In the genomic region with DNA sequence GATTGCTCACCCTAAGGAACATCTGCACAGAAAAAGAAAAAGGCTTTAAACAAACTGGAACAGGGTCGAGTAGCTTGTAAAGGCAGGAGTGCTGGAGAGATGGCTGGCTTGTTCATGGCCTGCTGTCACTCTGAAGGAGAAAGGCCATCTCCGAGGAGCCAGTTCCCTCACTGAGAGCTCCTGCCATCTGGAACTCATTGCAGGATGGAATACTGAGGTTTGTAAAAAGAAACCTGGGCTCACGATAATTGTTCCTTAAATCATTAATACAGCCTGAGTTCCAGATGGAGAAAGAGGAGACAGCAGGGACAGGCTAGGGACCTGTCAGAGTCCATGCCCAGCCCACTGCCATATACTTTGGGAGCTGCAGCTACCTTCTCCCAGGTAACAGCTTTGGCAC, we compare ENCODE assay signal across 18 mouse cellular contexts.
"Had no signal": no experiment of that assay in that cellular context is flagged by ENCODE, and none has a peak within 500 bp of the region (broad histone marks: within the 10 kb centered on the region; RNA-seq: fewer than 3 reads in every experiment).

No protein-coding gene starts in this region.

- H3K27me3 ChIP-seq: liver, embryonic 12.5 days; lung, embryonic 15.5 days; neural tube, embryonic 15.5 days had no signal

- H3K27ac ChIP-seq: kidney, postnatal 0 days; layer of hippocampus, adult 2 months; liver, embryonic 12.5 days; lung, embryonic 15.5 days; macrophage; midbrain, embryonic 13.5 days; neural tube, embryonic 15.5 days; stomach, postnatal 0 days had no signal

- H3K9ac ChIP-seq: liver, embryonic 12.5 days; lung, embryonic 15.5 days; midbrain, embryonic 13.5 days; neural tube, embryonic 15.5 days had no signal

- DNase-seq: kidney, adult 11 months; kidney, adult 9 months; kidney, postnatal 4 days; left cerebral cortex, postnatal 4 days; lung, postnatal 14 days; right cerebral cortex, adult 18-20 months; right cerebral cortex, postnatal 25 days; thymus, postnatal 25 days had no signal

- H3K4me3 ChIP-seq: layer of hippocampus, adult 2 months; liver, embryonic 12.5 days; lung, embryonic 15.5 days; megakaryocyte, embryonic 14.5 days; midbrain, embryonic 13.5 days; myocyte; neural tube, embryonic 15.5 days had no signal

- ATAC-seq: liver, embryonic 12.5 days; midbrain, embryonic 13.5 days had no signal

- H3K4me1 ChIP-seq: liver, embryonic 12.5 days; lung, embryonic 15.5 days; megakaryocyte, embryonic 14.5 days; midbrain, embryonic 13.5 days; neural tube, embryonic 15.5 days had no signal

- H3K9me3 ChIP-seq: liver, embryonic 12.5 days; lung, embryonic 15.5 days; midbrain, embryonic 13.5 days had no signal

- H3K4me2 ChIP-seq: liver, embryonic 12.5 days; lung, embryonic 15.5 days; midbrain, embryonic 13.5 days; neural tube, embryonic 15.5 days had no signal

- H3K36me3 ChIP-seq: liver, embryonic 12.5 days; lung, embryonic 15.5 days; midbrain, embryonic 13.5 days; neural tube, embryonic 15.5 days had no signal
